17 mouse cellular contexts compared by ENCODE assay signal in genomic region chr6:114993659-114994058, GRCm38 (mm10). TPM values are rescaled to one million over a fixed set of nuclear protein-coding genes. Genes with fewer than 3 reads are reported as not detected.
DNase-seq lines count a peak whose midpoint lies in the region; ATAC-seq lines count a peak whose summit lies in the region.
"Had no signal": no experiment of that assay in that cellular context is flagged by ENCODE, and none has a peak within 500 bp of the region (broad histone marks: within the 10 kb centered on the region; RNA-seq: fewer than 3 reads in every experiment).

No protein-coding gene starts in this region.

- no peaks in the 10 kb centered on the region for H3K27me3 ChIP-seq in embryonic facial prominence, embryonic 15.5 days
- H3K27me3 ChIP-seq: hindbrain, embryonic 12.5 days; intestine, embryonic 15.5 days had no signal

- H3K9me3 ChIP-seq in embryonic facial prominence, embryonic 15.5 days (replicated peaks) = no peaks in the 10 kb centered on the region
- H3K9me3 ChIP-seq: G1E; hindbrain, embryonic 12.5 days; intestine, embryonic 15.5 days; midbrain, embryonic 10.5 days had no signal

- H3K27ac ChIP-seq in embryonic facial prominence, embryonic 15.5 days (replicated peaks) = peak overlapping the region; percentile 68
- H3K27ac ChIP-seq: heart, adult 2 months; hindbrain, embryonic 12.5 days; intestine, embryonic 15.5 days; liver, embryonic 14.5 days; midbrain, embryonic 10.5 days had no signal

- H3K4me2 ChIP-seq in embryonic facial prominence, embryonic 15.5 days (replicated peaks) = no peak overlapping the region
- H3K4me2 ChIP-seq: hindbrain, embryonic 12.5 days; intestine, embryonic 15.5 days had no signal

- no peak for ATAC-seq in embryonic facial prominence, embryonic 15.5 days (ENCODE audit: insufficient number of reproducible peaks, low FRiP score, low TSS enrichment, low read depth)
- no peak for ATAC-seq in CD4-positive, CD25-positive, alpha-beta regulatory T cell, adult 4 months
- ATAC-seq: intestine, embryonic 15.5 days had no signal

- intact Hi-C loops in left cerebral cortex, postnatal 36 days (cut with DNase I) = no loop called here
- intact Hi-C loops in gastrocnemius, postnatal 36 days (cut with DNase I) = no loop called here
- intact Hi-C loops in gastrocnemius, postnatal 14 days (cut with DNase I; ENCODE audit: low total_unique reads) = no loop called here

- H3K36me3 ChIP-seq in embryonic facial prominence, embryonic 15.5 days = no peaks in the 10 kb centered on the region
- H3K36me3 ChIP-seq: hindbrain, embryonic 12.5 days; intestine, embryonic 15.5 days had no signal

- WGBS in embryonic facial prominence, embryonic 15.5 days = 36% methylated on average over 8 of the region's 8 CpGs

- H3K4me1 ChIP-seq in embryonic facial prominence, embryonic 15.5 days = peaks cover 60% of the 10 kb centered on the region
- H3K4me1 ChIP-seq: hindbrain, embryonic 12.5 days; midbrain, embryonic 10.5 days had no signal

- H3K4me3 ChIP-seq in embryonic facial prominence, embryonic 15.5 days (replicated peaks) = no peak overlapping the region
- H3K4me3 ChIP-seq: heart, adult 2 months; hindbrain, embryonic 12.5 days; intestine, embryonic 15.5 days; midbrain, embryonic 10.5 days had no signal

- no peak overlapping the region for H3K9ac ChIP-seq in embryonic facial prominence, embryonic 15.5 days
- H3K9ac ChIP-seq: hindbrain, embryonic 12.5 days; intestine, embryonic 15.5 days; liver, embryonic 14.5 days had no signal

- DNase-seq in layer of hippocampus, adult 9-11 months = peak; percentile 64
- DNase-seq in layer of hippocampus, postnatal 25 days (ENCODE audit: extremely low spot score in 1 of 2, low spot score in 1 of 2) = no peak
- DNase-seq in brain, adult 2 months (ENCODE audit: low read depth, low spot score) = peak; percentile 78
- DNase-seq in left cerebral cortex, postnatal 36 days (ENCODE audit: low spot score in 2 of 2) = peak; percentile 48 to 51
- no peak for DNase-seq in gastrocnemius, postnatal 36 days
- DNase-seq in gastrocnemius, postnatal 14 days = no peak
- DNase-seq: cerebellum, adult 2 months; heart, adult 2 months; lung, postnatal 14 days; thymus, postnatal 14 days had no signal

RNA-seq across cellular contexts. Expression of gene Vgll4, which starts 23.9 kb away (rescaled TPM):
- total RNA-seq in layer of hippocampus, postnatal 25 days (2021) = 10 to 100 TPM; 43.2 to 48.7 TPM
- 141 and 143 TPM in 2 replicates for polyA plus RNA-seq in embryonic facial prominence, embryonic 15.5 days (2015; fragmentation: Nextera tagmentation; extraction: Ambion mirVana)
- total RNA-seq in left cerebral cortex, postnatal 36 days (2021) = 10 to 100 TPM; 58.5 to 68.8 TPM
- polyA plus RNA-seq in CD4-positive, CD25-positive, alpha-beta regulatory T cell, adult 4 months (2017; shearing (Covaris generic)) = 100 to 1,000 TPM; 171 to 233 TPM
- total RNA-seq in gastrocnemius, postnatal 36 days (2021) = 10 to 100 TPM; 13.4 to 14.5 TPM
- 10 to 100 TPM; 15.7 to 20.1 TPM for total RNA-seq in gastrocnemius, postnatal 14 days (2021)

RNA-seq across cellular contexts. Expression of gene Tamm41, which starts 44.0 kb away (rescaled TPM):
- 10 to 100 TPM; 17.3 to 19.2 TPM for total RNA-seq in layer of hippocampus, postnatal 25 days (2021)
- polyA plus RNA-seq in embryonic facial prominence, embryonic 15.5 days (2015; fragmentation: Nextera tagmentation; extraction: Ambion mirVana) = 51.9 and 54.7 TPM in 2 replicates
- total RNA-seq in left cerebral cortex, postnatal 36 days (2021) = 10 to 100 TPM; 19.0 to 19.7 TPM
- polyA plus RNA-seq in CD4-positive, CD25-positive, alpha-beta regulatory T cell, adult 4 months (2017; shearing (Covaris generic)) = 10 to 100 TPM; 32.4 to 33.0 TPM
- total RNA-seq in gastrocnemius, postnatal 36 days (2021) = 1 to 10 TPM; 6.5 to 8.3 TPM
- 1 to 10 TPM; 8.5 to 8.9 TPM for total RNA-seq in gastrocnemius, postnatal 14 days (2021)

Comparison
In these comparisons a context has a peak if more than half of its experiments do, and no peak if none do; other contexts are left out.
1. DNase-seq: peak in layer of hippocampus, adult 9-11 months (single experiment), brain, adult 2 months (single experiment) and left cerebral cortex, postnatal 36 days (2 of 2); none in layer of hippocampus, postnatal 25 days (0 of 2), gastrocnemius, postnatal 36 days (0 of 2) and gastrocnemius, postnatal 14 days (single experiment).